Mouse (Mus musculus): Measurements from ENCODE around the gene Cnfn. TPM values are rescaled to one million over a fixed set of nuclear protein-coding genes. Genes with fewer than 3 reads are reported as not detected.
"Not testable (repeated sequence)": the region's sequence is repeated elsewhere in the genome, so short reads cannot be mapped to it uniquely, and the experiment has no call there.

Gene Cnfn
- polyA plus RNA-seq, 1 experiment = not detected

- no peak overlapping the region for H3K4me3 ChIP-seq (replicated peaks; ENCODE audit: insufficient read depth, low read depth, low read length)
- peaks cover 3% of the 10 kb centered on the region; the same call in 1 of the 2 replicates for H3K4me1 ChIP-seq (ENCODE audit: control insufficient read depth, insufficient read depth, low read length)
- TF ChIP-seq CTCF (IDR thresholded peaks at IDR 0.05; ENCODE audit: borderline replicate concordance, insufficient read depth, low read depth, low read length) = peak; percentile 62
- no peak for TF ChIP-seq POLR2A (IDR thresholded peaks at IDR 0.05; ENCODE audit: borderline replicate concordance, insufficient read depth, low read length)
- no peaks in the 10 kb centered on the region for H3K27me3 ChIP-seq (ENCODE audit: control insufficient read depth, insufficient read depth, low read length)
- 4% methylated on average over 2 of the region's 2 CpGs for WGBS
- no peak overlapping the region for H3K27ac ChIP-seq (ENCODE audit: insufficient read depth, low read length)
- DNase-seq = peak in 1 of 2 experiments; percentile 37
Measured at GRCm38 (mm10) chr7:25402671-25403101, 33.2 kb upstream of the Cnfn start.

- DNase-seq = no peak
- no peak for TF ChIP-seq CTCF (IDR thresholded peaks at IDR 0.05; ENCODE audit: borderline replicate concordance, insufficient read depth, low read depth, low read length)
- TF ChIP-seq POLR2A (IDR thresholded peaks at IDR 0.05; ENCODE audit: borderline replicate concordance, insufficient read depth, low read length) = no peak
- WGBS = 62% methylated on average over 5 of the region's 5 CpGs
- Histone ChIP-seq H3K27me3 (ENCODE audit: control insufficient read depth, insufficient read depth, low read length) (no peaks in the 10 kb centered on the region), H3K4me3 (replicated peaks; ENCODE audit: insufficient read depth, low read depth, low read length) (no peak overlapping the region), H3K4me1 (ENCODE audit: control insufficient read depth, insufficient read depth, low read length) (peaks cover 3% of the 10 kb centered on the region; the same call in 1 of the 2 replicates), H3K27ac (ENCODE audit: insufficient read depth, low read length) (no peak overlapping the region)
Measured at GRCm38 (mm10) chr7:25401986-25402385, 32.5 kb upstream of the Cnfn start.

- no peak overlapping the region for H3K4me3 ChIP-seq (replicated peaks; ENCODE audit: insufficient read depth, low read depth, low read length)
- TF ChIP-seq POLR2A (IDR thresholded peaks at IDR 0.05; ENCODE audit: borderline replicate concordance, insufficient read depth, low read length) (no peak), CTCF (IDR thresholded peaks at IDR 0.05; ENCODE audit: borderline replicate concordance, insufficient read depth, low read depth, low read length) (no peak)
- no peak for DNase-seq
- no peaks in the 10 kb centered on the region for H3K27me3 ChIP-seq (ENCODE audit: control insufficient read depth, insufficient read depth, low read length)
- H3K27ac ChIP-seq (ENCODE audit: insufficient read depth, low read length) = no peak overlapping the region
- H3K4me1 ChIP-seq (ENCODE audit: control insufficient read depth, insufficient read depth, low read length) = peaks cover 3% of the 10 kb centered on the region; the same call in 1 of the 2 replicates
- 78% methylated on average over 2 of the region's 2 CpGs for WGBS
Measured at GRCm38 (mm10) chr7:25401551-25401950, 32.0 kb upstream of the Cnfn start.

GRCm38 (mm10) chr7:25399028-25399427 lies 29.5 kb upstream of the Cnfn start:
- H3K4me3 ChIP-seq (replicated peaks; ENCODE audit: insufficient read depth, low read depth, low read length); H3K27ac ChIP-seq (ENCODE audit: insufficient read depth, low read length); H3K4me1 ChIP-seq (ENCODE audit: control insufficient read depth, insufficient read depth, low read length); H3K27me3 ChIP-seq (ENCODE audit: control insufficient read depth, insufficient read depth, low read length); DNase-seq: not testable (repeated sequence)

GRCm38 (mm10) chr7:25398610-25399009 lies 29.1 kb upstream of the Cnfn start, which contains the start of gene Lipe:
Gene Lipe (minus strand): TSS chr7:25398710.
- Histone ChIP-seq H3K27me3 (ENCODE audit: control insufficient read depth, insufficient read depth, low read length) (no peaks in the 10 kb centered on the region), H3K4me1 (ENCODE audit: control insufficient read depth, insufficient read depth, low read length) (peaks cover 8% of the 10 kb centered on the region), H3K4me3 (replicated peaks; ENCODE audit: insufficient read depth, low read depth, low read length) (no peak within 1 kb of the TSS), H3K27ac (ENCODE audit: insufficient read depth, low read length) (no peak within 1 kb of the TSS)
- WGBS = 94% methylated on average over 1 of the region's 1 CpGs
- TF ChIP-seq CTCF (IDR thresholded peaks at IDR 0.05; ENCODE audit: borderline replicate concordance, insufficient read depth, low read depth, low read length) (no peak), POLR2A (IDR thresholded peaks at IDR 0.05; ENCODE audit: borderline replicate concordance, insufficient read depth, low read length) (no peak)
- no peak for DNase-seq

GRCm38 (mm10) chr7:25396621-25397020 lies 27.1 kb upstream of the Cnfn start:
- Histone ChIP-seq H3K4me1 (ENCODE audit: control insufficient read depth, insufficient read depth, low read length) (peaks cover 14% of the 10 kb centered on the region), H3K27me3 (ENCODE audit: control insufficient read depth, insufficient read depth, low read length) (no peaks in the 10 kb centered on the region), H3K27ac (ENCODE audit: insufficient read depth, low read length) (0 out of 2 replicates have a peak overlapping the region, but pooled peaks have one; percentile 18), H3K4me3 (replicated peaks; ENCODE audit: insufficient read depth, low read depth, low read length) (peak overlapping the region; percentile 17)
- TF ChIP-seq CTCF (IDR thresholded peaks at IDR 0.05; ENCODE audit: borderline replicate concordance, insufficient read depth, low read depth, low read length) (no peak), POLR2A (IDR thresholded peaks at IDR 0.05; ENCODE audit: borderline replicate concordance, insufficient read depth, low read length) (no peak)
- DNase-seq = no peak
- 87% methylated on average over 14 of the region's 14 CpGs for WGBS

GRCm38 (mm10) chr7:25395558-25396521 lies 26.3 kb upstream of the Cnfn start:
- no peaks in the 10 kb centered on the region for H3K27me3 ChIP-seq (ENCODE audit: control insufficient read depth, insufficient read depth, low read length)
- peak overlapping the region; percentile 94 for H3K4me3 ChIP-seq (replicated peaks; ENCODE audit: insufficient read depth, low read depth, low read length)
- DNase-seq = peak; percentile 95 to 96
- peak overlapping the region; percentile 59; the same call in 1 of the 2 replicates for H3K27ac ChIP-seq (ENCODE audit: insufficient read depth, low read length)
- WGBS = 1% methylated on average over 50 of the region's 52 CpGs
- TF ChIP-seq CTCF (IDR thresholded peaks at IDR 0.05; ENCODE audit: borderline replicate concordance, insufficient read depth, low read depth, low read length) (no peak), POLR2A (IDR thresholded peaks at IDR 0.05; ENCODE audit: borderline replicate concordance, insufficient read depth, low read length) (no peak)
- peaks cover 17% of the 10 kb centered on the region for H3K4me1 ChIP-seq (ENCODE audit: control insufficient read depth, insufficient read depth, low read length)

GRCm38 (mm10) chr7:25395186-25395557 lies 25.6 kb upstream of the Cnfn start:
- no peak overlapping the region for H3K27ac ChIP-seq (ENCODE audit: insufficient read depth, low read length)
- no peak for DNase-seq
- H3K4me3 ChIP-seq (replicated peaks; ENCODE audit: insufficient read depth, low read depth, low read length) = peak overlapping the region; percentile 94
- H3K4me1 ChIP-seq (ENCODE audit: control insufficient read depth, insufficient read depth, low read length) = peaks cover 24% of the 10 kb centered on the region
- TF ChIP-seq CTCF (IDR thresholded peaks at IDR 0.05; ENCODE audit: borderline replicate concordance, insufficient read depth, low read depth, low read length) (no peak), POLR2A (IDR thresholded peaks at IDR 0.05; ENCODE audit: borderline replicate concordance, insufficient read depth, low read length) (peak; percentile 9; the same call in 1 of the 2 replicates)
- WGBS = under 1% methylated on average over 22 of the region's 22 CpGs
- H3K27me3 ChIP-seq (ENCODE audit: control insufficient read depth, insufficient read depth, low read length) = no peaks in the 10 kb centered on the region

Data from cerebellum, adult 2 months (tissue).